Mouse (Mus musculus): ENCODE results near the gene Peli1. TPM values are rescaled to one million over a fixed set of nuclear protein-coding genes. Genes with fewer than 3 reads are reported as not detected.

Peli1 gene
- polyA plus RNA-seq (2015; fragmentation: Nextera tagmentation; extraction: Ambion mirVana) = 18.0 and 19.3 TPM in 2 replicates

DNA sequence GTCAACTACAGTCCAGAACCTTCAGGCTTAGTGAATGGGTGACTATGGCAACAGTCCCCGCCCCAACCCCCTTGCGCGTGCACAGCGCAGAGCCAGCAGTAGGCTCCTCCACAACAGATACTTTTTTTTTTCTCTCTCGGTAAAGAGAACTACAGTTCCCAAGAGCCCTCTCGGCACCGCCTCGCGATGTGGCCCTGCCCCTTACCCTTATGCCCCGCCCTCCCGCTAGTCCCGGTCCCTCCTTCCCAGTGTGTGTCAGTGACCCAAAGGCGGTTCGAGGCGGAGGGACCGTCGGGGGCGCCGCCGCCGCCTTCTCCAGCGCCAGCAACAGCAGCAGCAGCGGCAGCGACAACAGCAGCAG is at the start of gene Peli1:
Gene Peli1 (plus strand): TSS at position 225 of the 361 bp plus-strand sequence.

Other genes starting within 250 kb of the Peli1 start
- 5.0 and 6.0 TPM in 2 replicates for gene Vps54, start 148.0 kb downstream of the Peli1 start, polyA plus RNA-seq (2015; fragmentation: Nextera tagmentation; extraction: Ambion mirVana)

Data from skeletal muscle tissue, postnatal 0 days (tissue).